Mouse (Mus musculus) forebrain, postnatal 0 days (tissue): ENCODE data around the gene Pip5k1a. TPM values are rescaled to one million over a fixed set of nuclear protein-coding genes. Genes with fewer than 3 reads are reported as not detected.
A peak's percentile ranks its signal among the peaks of the same experiment; 100 is the strongest.
"Not testable (repeated sequence)": the region's sequence is repeated elsewhere in the genome, so short reads cannot be mapped to it uniquely, and the experiment has no call there.

Experiments
- ATAC-seq: fragments of 200-750 bp; cut with Nextera tagmentation; 2 replicates; pipeline ENCODE4 v1.8.0; 2017; ENCODE audit warnings: mild to moderate bottlenecking, moderate library complexity
- DNase-seq: peaks from one replicate; pipeline ENCODE4 v3.0.0-alpha.2; 2015
- H3K27ac ChIP-seq: fragments of 300-500 bp; sonication (generic); 2 replicates; pipeline ENCODE4 v1.5.1; 2014; ENCODE audit warnings: low read depth, mild to moderate bottlenecking, antibody characterized with exemption, low read length, moderate library complexity, mixed read lengths
- H3K27me3 ChIP-seq: fragments of 300-500 bp; sonication (generic); 2 replicates; pipeline ENCODE4 v1.6.1; 2014; ENCODE audit warnings: mild to moderate bottlenecking, low read length, mixed read lengths; ENCODE audit not compliant: insufficient read depth
- H3K36me3 ChIP-seq: fragments of 300-500 bp; sonication (generic); 2 replicates; pipeline ENCODE4 v1.6.1; 2014; ENCODE audit warnings: mild to moderate bottlenecking, moderate library complexity; ENCODE audit not compliant: insufficient read depth
- H3K4me1 ChIP-seq: fragments of 300-500 bp; sonication (generic); 2 replicates; pipeline ENCODE4 v1.6.1; 2014; ENCODE audit warnings: antibody characterized with exemption; ENCODE audit not compliant: insufficient read depth
- H3K4me2 ChIP-seq: fragments of 300-500 bp; sonication (generic); 2 replicates; pipeline ENCODE4 v1.6.1; 2014; ENCODE audit warnings: low read depth, mild to moderate bottlenecking, moderate library complexity
- H3K4me3 ChIP-seq: fragments of 300-500 bp; sonication (generic); 2 replicates; pipeline ENCODE4 v1.5.1; 2014; ENCODE audit warnings: low read depth, low read length, mixed read lengths
- H3K9ac ChIP-seq: fragments of 300-500 bp; sonication (generic); 2 replicates; pipeline ENCODE4 v1.6.1; 2014; ENCODE audit warnings: mild to moderate bottlenecking
- H3K9me3 ChIP-seq: fragments of 300-500 bp; sonication (generic); 2 replicates; pipeline ENCODE4 v1.6.1; 2016; ENCODE audit warnings: low read length
- CTCF ChIP-seq: sonication (generic); IDR thresholded peaks from 2 replicates; pipeline ENCODE4 v1.5.1; 2016; ENCODE audit warnings: antibody characterized with exemption, control low read depth, low read depth
- WGBS: fragments of 180-500 bp; shearing (Covaris S2); extraction: QIAGEN DNeasy Blood & Tissue Kit; methylation state at CpG from one replicate; pipeline ENCODE4 v1.1.7; 2014; 5-methylcytosine and 5-hydroxymethylcytosine counted together
- polyA plus RNA-seq: library from polyadenylated mRNA; unstranded; fragments of >200 nt; fragmentation: Nextera tagmentation; extraction: Ambion mirVana; gene quantifications from 2 replicates; pipeline ENCODE4 v1.2.1, GENCODE M21; 2015
- total RNA-seq: library from RNA; depleted of rRNA; stranded (reverse); fragments of >200 nt; gene quantifications from 2 replicates; pipeline ENCODE4 v1.2.3, GENCODE M21; 2014

The Pip5k1a gene
- total and polyA plus RNA-seq, 2 experiments from 2014 or later, result 14.5 to 22.6 TPM

DNA sequence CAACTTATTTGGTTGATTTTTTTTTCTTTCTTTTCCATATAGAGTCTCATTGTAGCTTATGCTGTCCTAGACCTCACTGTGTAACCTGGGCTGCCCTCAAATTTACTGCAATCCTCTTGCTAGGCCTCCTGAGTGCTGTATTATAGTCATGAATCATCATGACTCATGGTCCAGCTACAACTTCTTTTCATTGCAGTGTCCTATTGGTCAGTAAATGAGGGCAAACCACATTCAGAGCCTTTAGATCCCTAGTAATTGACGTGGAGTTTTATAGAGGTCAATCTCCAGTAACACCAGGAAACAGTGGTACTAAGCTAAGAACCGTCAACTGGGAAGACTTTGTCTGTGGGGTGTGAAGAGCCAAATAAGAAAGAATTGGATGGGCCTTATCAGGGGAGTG lies 11.0 kb upstream of the Pip5k1a start:
- Histone ChIP-seq H3K4me2 (no peak overlapping the region), H3K4me3 (no peak overlapping the region), H3K27me3 (no peaks in the 10 kb centered on the region), H3K36me3 (peaks cover 61% of the 10 kb centered on the region), H3K9me3 (no peaks in the 10 kb centered on the region), H3K27ac (no peak overlapping the region), H3K9ac (no peak overlapping the region), H3K4me1 (0 out of 2 replicates have a peak, but pooled peaks cover under 1% of the 10 kb centered on the region)
- 94% methylated on average over 2 of the region's 2 CpGs for WGBS
- no peak for TF ChIP-seq CTCF
- DNase-seq (no peak), ATAC-seq (no peak)

DNA sequence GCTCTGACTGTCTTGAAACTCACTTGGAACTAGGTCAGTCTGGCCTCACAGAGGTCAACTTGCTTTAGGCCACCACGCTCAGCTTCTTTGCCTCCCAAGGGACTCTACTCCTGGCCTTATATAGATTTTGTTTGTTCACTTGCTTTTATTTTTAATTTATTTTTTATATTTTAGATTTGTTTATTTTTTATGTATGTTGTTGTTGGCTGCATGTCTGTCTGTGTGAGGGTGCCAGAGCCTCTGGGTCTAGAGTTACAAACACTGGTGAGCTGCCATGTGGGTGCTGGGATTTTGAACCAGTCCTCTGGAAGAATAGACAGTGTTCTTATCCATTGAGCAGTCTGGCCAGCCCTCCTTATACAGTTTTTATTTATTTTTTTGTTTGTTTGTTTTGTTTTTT lies 6.0 kb upstream of the Pip5k1a start:
- Histone ChIP-seq H3K9ac (no peak overlapping the region), H3K4me3 (no peak overlapping the region), H3K4me1 (peaks cover 11% of the 10 kb centered on the region), H3K9me3 (no peaks in the 10 kb centered on the region), H3K4me2 (no peak overlapping the region), H3K27me3 (no peaks in the 10 kb centered on the region), H3K36me3 (peaks cover 15% of the 10 kb centered on the region; the same call in 1 of the 2 replicates), H3K27ac (no peak overlapping the region)
- no peak for TF ChIP-seq CTCF
- WGBS, result 100% methylated on average over 1 of the region's 1 CpGs
- DNase-seq (no peak), ATAC-seq (no peak)

- no peaks in the 10 kb centered on the region for H3K9me3 ChIP-seq
- peaks cover 11% of the 10 kb centered on the region for H3K4me1 ChIP-seq
- H3K9ac ChIP-seq, result peak within 1 kb of the TSS; percentile 84
- H3K4me3 ChIP-seq, result peak within 1 kb of the TSS; percentile 88
- H3K27me3 ChIP-seq, result no peaks in the 10 kb centered on the region
- H3K27ac ChIP-seq, result peak within 1 kb of the TSS; percentile 92
- no peak for TF ChIP-seq CTCF
- H3K4me2 ChIP-seq, result peak within 1 kb of the TSS; percentile 52
- WGBS, result under 1% methylated on average over 54 of the region's 54 CpGs
- DNase-seq (peak; percentile 92), ATAC-seq (peak; percentile 79)
- H3K36me3 ChIP-seq, result 0 out of 2 replicates have a peak, but pooled peaks cover 6% of the 10 kb centered on the region
These were observed 4.4 kb upstream of the Pip5k1a start, which contains the start of gene Vps72 for GRCm38 (mm10) chr3:95110911-95111726. TSS of gene Vps72 (plus strand) at chr3:95111022.

DNA sequence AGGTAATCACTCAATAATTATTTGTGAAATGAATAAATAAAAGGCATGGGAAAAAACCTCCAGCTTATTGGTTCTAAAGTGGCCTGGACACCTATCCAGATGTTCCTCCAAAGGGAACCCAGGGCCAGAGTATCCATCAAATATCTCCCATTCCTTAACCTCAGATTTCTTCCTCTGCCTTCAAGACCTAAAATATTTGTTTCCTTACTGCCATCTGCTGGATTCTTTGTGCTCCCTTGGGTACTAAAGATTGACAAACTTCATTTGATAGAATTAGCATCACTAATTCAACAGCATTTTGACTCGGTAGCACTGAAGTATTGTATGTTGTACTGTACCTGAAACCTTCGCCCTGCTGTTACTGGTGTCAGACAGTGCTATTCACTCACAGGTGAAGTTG lies 1.2 kb upstream of the Pip5k1a start:
- Histone ChIP-seq H3K4me2 (no peak overlapping the region), H3K27ac (no peak overlapping the region), H3K4me3 (no peak overlapping the region), H3K36me3 (no peaks in the 10 kb centered on the region), H3K4me1 (peaks cover 20% of the 10 kb centered on the region), H3K9me3 (no peaks in the 10 kb centered on the region), H3K27me3 (no peaks in the 10 kb centered on the region), H3K9ac (no peak overlapping the region)
- no peak for ATAC-seq
- TF ChIP-seq CTCF, result peak; percentile 33; the same call in 1 of the 2 replicates
- 67% methylated on average over 2 of the region's 2 CpGs for WGBS
- no peak for DNase-seq

- Histone ChIP-seq H3K9ac (peak overlapping the region; percentile 51; the same call in 1 of the 2 replicates), H3K4me3 (peak overlapping the region; percentile 98), H3K4me1 (peaks cover 14% of the 10 kb centered on the region), H3K27ac (peak overlapping the region; percentile 54; the same call in 1 of the 2 replicates), H3K4me2 (peak overlapping the region; percentile 82)
- ATAC-seq, DNase-seq, H3K9me3 ChIP-seq, H3K27me3 ChIP-seq, H3K36me3 ChIP-seq: not testable (repeated sequence)
These were observed 578 bp upstream of the Pip5k1a start for GRCm38 (mm10) chr3:95107308-95107707.

- Histone ChIP-seq H3K4me1 (peaks cover 9% of the 10 kb centered on the region), H3K4me2 (peak overlapping the region; percentile 82), H3K36me3 (no peaks in the 10 kb centered on the region), H3K27ac (peak overlapping the region; percentile 92), H3K27me3 (no peaks in the 10 kb centered on the region), H3K9ac (peak overlapping the region; percentile 90), H3K9me3 (no peaks in the 10 kb centered on the region), H3K4me3 (peak overlapping the region; percentile 98)
- under 1% methylated on average over 16 of the region's 16 CpGs for WGBS
- TF ChIP-seq CTCF, result no peak
- ATAC-seq (no peak), DNase-seq (no peak)
These were observed 968 bp downstream of the Pip5k1a start for GRCm38 (mm10) chr3:95105586-95106337.

DNA sequence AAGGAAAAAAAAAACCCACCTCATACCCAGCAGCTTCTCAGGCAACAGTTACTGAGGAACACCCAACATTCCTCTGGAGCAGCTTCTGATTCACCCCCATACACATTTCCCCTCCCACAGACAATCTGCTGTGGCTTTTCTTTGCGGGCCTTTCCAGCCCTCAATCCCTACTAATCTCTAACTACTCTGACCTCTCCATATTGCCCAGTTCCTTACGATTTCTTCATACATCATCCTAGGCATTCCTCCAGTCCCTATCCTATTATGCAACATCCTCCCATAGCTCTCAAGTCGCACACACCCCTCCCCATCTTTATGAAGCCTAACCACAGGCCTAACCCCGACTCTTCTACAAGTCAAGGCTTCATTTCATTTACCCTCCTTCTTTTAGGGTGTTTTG lies 1.6 kb downstream of the Pip5k1a start:
- Histone ChIP-seq H3K4me3 (peak overlapping the region; percentile 98), H3K36me3 (no peaks in the 10 kb centered on the region), H3K4me2 (peak overlapping the region; percentile 82), H3K27me3 (no peaks in the 10 kb centered on the region), H3K9me3 (no peaks in the 10 kb centered on the region), H3K4me1 (peaks cover 9% of the 10 kb centered on the region), H3K27ac (no peak overlapping the region), H3K9ac (peak overlapping the region; percentile 90; the same call in 1 of the 2 replicates)
- DNase-seq (no peak), ATAC-seq (no peak)
- TF ChIP-seq CTCF, result no peak
- WGBS, result 70% methylated on average over 4 of the region's 4 CpGs
